Mouse (Mus musculus): ENCODE data around the gene Mcidas. TPM values are rescaled to one million over a fixed set of nuclear protein-coding genes. Genes with fewer than 3 reads are reported as not detected.

The Mcidas gene
- total RNA-seq, 2 experiments from 2014 or later, result not detected

Small RNA genes within 50 kb of the gene (microRNA-seq; reads per million reads assigned to microRNA genes)
- gene Mir449a (16.3 to 24.3 reads per million in 2 experiments), gene Mir449b (0 reads per million in 2 experiments), gene Mir449c (0 to 0.74 reads per million in 2 experiments)

Other genes with a start within 250 kb of the Mcidas start
- 10 to 100 TPM; 34.2 to 42.7 TPM for gene Plpp1, start 193.1 kb upstream of the Mcidas start, total RNA-seq (2021)
- gene Mtrex, start 66.4 kb upstream of the Mcidas start, total RNA-seq (2021), result 10 to 100 TPM; 22.6 to 27.3 TPM
- gene Dhx29, start 66.4 kb upstream of the Mcidas start, total RNA-seq (2021), result 10 to 100 TPM; 11.4 to 12.9 TPM
- gene Ccno, start 6.0 kb upstream of the Mcidas start, total RNA-seq (2021), result not detected
- not detected for gene Cdc20b, start 41.3 kb downstream of the Mcidas start, total RNA-seq (2021)
- 1 to 10 TPM; 7.6 to 7.7 TPM for gene Gpx8, start 52.6 kb downstream of the Mcidas start, total RNA-seq (2021)
- under 1 TPM in 1 of 2 experiments, not detected in 1; 0.61 TPM for gene Gzma, start 107.1 kb downstream of the Mcidas start, total RNA-seq (2021)
- gene Esm1, start 215.8 kb downstream of the Mcidas start, total RNA-seq (2021), result under 1 TPM; 0.39 to 0.56 TPM
- gene Gzmk, start 232.1 kb downstream of the Mcidas start, total RNA-seq (2021), result not detected